Mouse (Mus musculus) myocyte (in vitro differentiated cells): ENCODE measurements around the gene Fto.

Source experiments
- CEBPB ChIP-seq: IDR thresholded peaks from 2 replicates; pipeline ENCODE4 v1.6.1; 2011; ENCODE audit warnings: mild to moderate bottlenecking, moderate library complexity; ENCODE audit not compliant: poor library complexity, insufficient read depth, severe bottlenecking
- E2F4 ChIP-seq: IDR thresholded peaks from one replicate; pipeline ENCODE4 v1.6.1; 2011; ENCODE audit warnings: mild to moderate bottlenecking, control low read depth, moderate library complexity; ENCODE audit not compliant: insufficient read depth
- MAX ChIP-seq: IDR thresholded peaks from one replicate; pipeline ENCODE4 v1.6.1; 2011; ENCODE audit warnings: low read depth, mild to moderate bottlenecking, control low read depth
- MYOG ChIP-seq, 3 experiments: IDR thresholded peaks; one replicate each; pipeline ENCODE4 v1.6.1; 2011; ENCODE audit warnings: control low read depth in 2 of 3, low read depth in 2 of 3, mild to moderate bottlenecking in 2 of 3; ENCODE audit not compliant: insufficient read length in 2 of 3, control insufficient read depth in 1 of 3, insufficient read depth in 1 of 3
- POLR2A ChIP-seq: IDR thresholded peaks from one replicate; pipeline ENCODE4 v1.6.1; 2011; ENCODE audit warnings: low read depth, mild to moderate bottlenecking, control low read depth, moderate library complexity; ENCODE audit not compliant: insufficient read length
- POLR2AphosphoS2 ChIP-seq: IDR thresholded peaks from one replicate; pipeline ENCODE4 v1.6.1; 2011; ENCODE audit warnings: low read depth, control low read depth; ENCODE audit not compliant: insufficient read length
- SRF ChIP-seq: IDR thresholded peaks from one replicate; pipeline ENCODE4 v1.6.1; 2011; ENCODE audit warnings: low read depth; ENCODE audit not compliant: control insufficient read depth, insufficient read length
- TCF12 ChIP-seq: IDR thresholded peaks from one replicate; pipeline ENCODE4 v1.6.1; 2011; ENCODE audit warnings: mild to moderate bottlenecking, control low read depth; ENCODE audit not compliant: poor library complexity, insufficient read depth, severe bottlenecking
- USF1 ChIP-seq: IDR thresholded peaks from one replicate; pipeline ENCODE4 v1.6.1; 2011; ENCODE audit warnings: low read depth, mild to moderate bottlenecking, control low read depth, moderate library complexity

DNA sequence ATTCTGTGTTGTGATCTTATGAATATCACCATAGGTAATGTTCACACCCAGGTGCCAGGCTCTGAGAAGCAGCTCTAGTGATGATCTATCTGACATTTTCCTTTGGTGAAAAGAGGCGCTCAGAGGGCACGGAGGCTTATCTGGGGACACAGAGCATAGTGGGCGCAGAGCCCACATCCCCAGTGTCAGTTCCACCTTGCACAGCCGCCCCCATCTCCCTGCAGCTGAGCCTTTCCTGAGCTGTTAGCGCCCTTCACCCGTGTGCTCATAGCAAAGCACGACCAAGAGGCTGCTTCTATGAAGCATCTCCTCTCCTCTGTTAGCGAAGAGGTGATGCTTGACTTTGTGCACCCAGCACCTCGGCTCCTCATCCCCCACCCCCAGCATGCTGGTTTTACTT is 185.3 kb downstream of the Fto start:
- no peak for TF ChIP-seq POLR2A
- no peak for TF ChIP-seq TCF12
- no peak for TF ChIP-seq SRF
- no peak for TF ChIP-seq USF1
- TF ChIP-seq POLR2AphosphoS2, result no peak
- no peak for TF ChIP-seq E2F4
- no peak for TF ChIP-seq MYOG (IDR thresholded peaks at IDR 0.05; ENCODE audit: control insufficient read depth in 1 of 3, insufficient read depth in 1 of 3, insufficient read length in 2 of 3, low read depth in 2 of 3)
- TF ChIP-seq CEBPB, result no peak
- no peak for TF ChIP-seq MAX
